Mouse (Mus musculus) stomach, embryonic 15.5 days (tissue): ENCODE data around the gene Gpr50. TPM values are rescaled to one million over a fixed set of nuclear protein-coding genes. Genes with fewer than 3 reads are reported as not detected.
A peak's percentile ranks its signal among the peaks of the same experiment; 100 is the strongest.

Experiments
- ATAC-seq: fragments of 200-750 bp; cut with Nextera tagmentation; 2 replicates; pipeline ENCODE4 v1.8.0; 2017; ENCODE audit warnings: low read depth, moderate number of reproducible peaks, moderate TSS enrichment; ENCODE audit not compliant: insufficient read depth, low FRiP score
- H3K27ac ChIP-seq: fragments of 300-500 bp; sonication (generic); 2 replicates; pipeline ENCODE4 v1.5.1; 2015; ENCODE audit warnings: mild to moderate bottlenecking, inconsistent platforms
- H3K27me3 ChIP-seq: fragments of 300-500 bp; sonication (generic); replicated peaks from 2 replicates; pipeline ENCODE4 v1.6.1; 2015; ENCODE audit warnings: inconsistent platforms
- H3K36me3 ChIP-seq: fragments of 300-500 bp; sonication (generic); 2 replicates; pipeline ENCODE4 v1.6.1; 2015; ENCODE audit warnings: inconsistent platforms
- H3K4me1 ChIP-seq: fragments of 300-500 bp; sonication (generic); 2 replicates; pipeline ENCODE4 v1.6.1; 2015; ENCODE audit warnings: inconsistent platforms
- H3K4me2 ChIP-seq: fragments of 300-500 bp; sonication (generic); 2 replicates; pipeline ENCODE4 v1.6.1; 2015; ENCODE audit warnings: mild to moderate bottlenecking, inconsistent platforms
- H3K4me3 ChIP-seq: fragments of 300-500 bp; sonication (generic); replicated peaks from 2 replicates; pipeline ENCODE4 v1.5.1; 2015; ENCODE audit warnings: inconsistent platforms
- H3K9ac ChIP-seq: fragments of 300-500 bp; sonication (generic); 2 replicates; pipeline ENCODE4 v1.6.1; 2015; ENCODE audit warnings: inconsistent platforms
- H3K9me3 ChIP-seq: fragments of 300-500 bp; sonication (generic); 2 replicates; pipeline ENCODE4 v1.6.1; 2016; ENCODE audit warnings: inconsistent platforms
- WGBS: fragments of 180-500 bp; shearing (Covaris S2); methylation state at CpG from one replicate; pipeline ENCODE4 v1.1.7; 2015; 5-methylcytosine and 5-hydroxymethylcytosine counted together
- polyA plus RNA-seq: library from polyadenylated mRNA; unstranded; fragments of >200 nt; fragmentation: Nextera tagmentation; extraction: Ambion mirVana; gene quantifications from 2 replicates; pipeline ENCODE4 v1.2.1, GENCODE M21; 2015

Gpr50 gene
- polyA plus RNA-seq, result 1.4 and 2.8 TPM in 2 replicates

- H3K9ac ChIP-seq, result no peak within 1 kb of the TSS
- H3K9me3 ChIP-seq, result no peaks in the 10 kb centered on the region
- no peaks in the 10 kb centered on the region for H3K36me3 ChIP-seq
- no peak within 1 kb of the TSS for H3K27ac ChIP-seq
- peaks cover 55% of the 10 kb centered on the region for H3K27me3 ChIP-seq
- H3K4me1 ChIP-seq, result no peaks in the 10 kb centered on the region
- peak within 1 kb of the TSS; percentile 45 for H3K4me3 ChIP-seq
- WGBS, result 16% methylated on average over 8 of the region's 9 CpGs
- ATAC-seq, result no peak
- H3K4me2 ChIP-seq, result peak within 1 kb of the TSS; percentile 71
Observed at GRCm38 (mm10) chrX:71663374-71663773, at the start of gene Gpr50. Gene Gpr50, plus strand, starts transcription at chrX:71663667.

GRCm38 (mm10) chrX:71622286-71622685, 41.2 kb upstream of the Gpr50 start:
- H3K4me2 ChIP-seq, result no peak overlapping the region
- no peak for ATAC-seq
- H3K4me3 ChIP-seq, result no peak overlapping the region
- H3K36me3 ChIP-seq, result no peaks in the 10 kb centered on the region
- H3K9ac ChIP-seq, result no peak overlapping the region
- WGBS, result 87% methylated on average over 1 of the region's 1 CpGs
- no peaks in the 10 kb centered on the region for H3K9me3 ChIP-seq
- H3K27me3 ChIP-seq, result no peaks in the 10 kb centered on the region
- H3K4me1 ChIP-seq, result no peaks in the 10 kb centered on the region
- H3K27ac ChIP-seq, result no peak overlapping the region

- H3K9ac ChIP-seq, result no peak overlapping the region
- H3K27ac ChIP-seq, result no peak overlapping the region
- ATAC-seq, result no peak
- 4% methylated on average over 1 of the region's 1 CpGs for WGBS
- H3K9me3 ChIP-seq, result no peaks in the 10 kb centered on the region
- H3K36me3 ChIP-seq, result no peaks in the 10 kb centered on the region
- no peak overlapping the region for H3K4me2 ChIP-seq
- H3K4me1 ChIP-seq, result no peaks in the 10 kb centered on the region
- H3K27me3 ChIP-seq, result no peaks in the 10 kb centered on the region
- H3K4me3 ChIP-seq, result no peak overlapping the region
Observed at GRCm38 (mm10) chrX:71623843-71624242, 39.6 kb upstream of the Gpr50 start.

GRCm38 (mm10) chrX:71628306-71628705, 35.2 kb upstream of the Gpr50 start:
- H3K27ac ChIP-seq, result no peak overlapping the region
- no peaks in the 10 kb centered on the region for H3K27me3 ChIP-seq
- no peaks in the 10 kb centered on the region for H3K9me3 ChIP-seq
- no peaks in the 10 kb centered on the region for H3K4me1 ChIP-seq
- ATAC-seq, result no peak
- H3K36me3 ChIP-seq, result no peaks in the 10 kb centered on the region
- WGBS, result 11% methylated on average over 4 of the region's 4 CpGs
- H3K4me2 ChIP-seq, result no peak overlapping the region
- H3K4me3 ChIP-seq, result no peak overlapping the region
- H3K9ac ChIP-seq, result no peak overlapping the region

GRCm38 (mm10) chrX:71630709-71631108, 32.8 kb upstream of the Gpr50 start:
- no peak overlapping the region for H3K27ac ChIP-seq
- no peaks in the 10 kb centered on the region for H3K9me3 ChIP-seq
- H3K36me3 ChIP-seq, result no peaks in the 10 kb centered on the region
- no peaks in the 10 kb centered on the region for H3K4me1 ChIP-seq
- no peak overlapping the region for H3K4me3 ChIP-seq
- ATAC-seq, result no peak
- WGBS, result 66% methylated on average over 4 of the region's 4 CpGs
- no peak overlapping the region for H3K9ac ChIP-seq
- H3K27me3 ChIP-seq, result no peaks in the 10 kb centered on the region
- H3K4me2 ChIP-seq, result no peak overlapping the region

- no peaks in the 10 kb centered on the region for H3K9me3 ChIP-seq
- no peaks in the 10 kb centered on the region for H3K36me3 ChIP-seq
- H3K4me2 ChIP-seq, result no peak overlapping the region
- 46% methylated on average over 1 of the region's 1 CpGs for WGBS
- no peaks in the 10 kb centered on the region for H3K27me3 ChIP-seq
- H3K4me3 ChIP-seq, result no peak overlapping the region
- no peak overlapping the region for H3K27ac ChIP-seq
- no peaks in the 10 kb centered on the region for H3K4me1 ChIP-seq
- no peak overlapping the region for H3K9ac ChIP-seq
- ATAC-seq, result no peak
Observed at GRCm38 (mm10) chrX:71631130-71631529, 32.3 kb upstream of the Gpr50 start.

- 4% methylated on average over 6 of the region's 6 CpGs for WGBS
- H3K27me3 ChIP-seq, result no peaks in the 10 kb centered on the region
Observed at GRCm38 (mm10) chrX:71647958-71648357, 15.5 kb upstream of the Gpr50 start.

GRCm38 (mm10) chrX:71648434-71648833, 15.0 kb upstream of the Gpr50 start:
- Histone ChIP-seq H3K4me2 (no peak overlapping the region), H3K4me3 (no peak overlapping the region), H3K36me3 (no peaks in the 10 kb centered on the region), H3K27ac (no peak overlapping the region), H3K9ac (no peak overlapping the region), H3K4me1 (no peaks in the 10 kb centered on the region), H3K27me3 (no peaks in the 10 kb centered on the region), H3K9me3 (no peaks in the 10 kb centered on the region)
- no peak for ATAC-seq
- 11% methylated on average over 1 of the region's 1 CpGs for WGBS

More at GRCm38 (mm10) chrX:71647958-71648357, 15.5 kb upstream of the Gpr50 start:
- H3K4me3 ChIP-seq, result no peak overlapping the region
- ATAC-seq, result no peak
- H3K9me3 ChIP-seq, result no peaks in the 10 kb centered on the region
- H3K4me2 ChIP-seq, result no peak overlapping the region
- H3K4me1 ChIP-seq, result no peaks in the 10 kb centered on the region
- no peak overlapping the region for H3K9ac ChIP-seq
- H3K36me3 ChIP-seq, result no peaks in the 10 kb centered on the region
- no peak overlapping the region for H3K27ac ChIP-seq

- 44% methylated on average over 6 of the region's 6 CpGs for WGBS
- Histone ChIP-seq H3K27me3 (no peaks in the 10 kb centered on the region), H3K36me3 (no peaks in the 10 kb centered on the region), H3K9ac (no peak overlapping the region), H3K4me3 (no peak overlapping the region), H3K27ac (no peak overlapping the region), H3K9me3 (no peaks in the 10 kb centered on the region), H3K4me2 (no peak overlapping the region), H3K4me1 (no peaks in the 10 kb centered on the region)
- ATAC-seq, result no peak
Observed at GRCm38 (mm10) chrX:71648848-71649454, 14.5 kb upstream of the Gpr50 start.

- Histone ChIP-seq H3K27me3 (no peaks in the 10 kb centered on the region), H3K4me3 (no peak overlapping the region), H3K9ac (no peak overlapping the region), H3K36me3 (no peaks in the 10 kb centered on the region), H3K4me1 (no peaks in the 10 kb centered on the region), H3K4me2 (no peak overlapping the region), H3K27ac (no peak overlapping the region), H3K9me3 (no peaks in the 10 kb centered on the region)
- no peak for ATAC-seq
- 47% methylated on average over 8 of the region's 8 CpGs for WGBS
Observed at GRCm38 (mm10) chrX:71649993-71650392, 13.5 kb upstream of the Gpr50 start.

- Histone ChIP-seq H3K36me3 (no peaks in the 10 kb centered on the region), H3K27me3 (peaks cover 47% of the 10 kb centered on the region), H3K9me3 (no peaks in the 10 kb centered on the region), H3K27ac (no peak overlapping the region), H3K4me2 (no peak overlapping the region), H3K4me1 (no peaks in the 10 kb centered on the region), H3K4me3 (no peak overlapping the region), H3K9ac (no peak overlapping the region)
- no peak for ATAC-seq
- 33% methylated on average over 14 of the region's 14 CpGs for WGBS
Observed at GRCm38 (mm10) chrX:71661794-71662193, 1.7 kb upstream of the Gpr50 start.

GRCm38 (mm10) chrX:71663871-71664687, 612 bp downstream of the Gpr50 start:
- Histone ChIP-seq H3K27me3 (peaks cover 55% of the 10 kb centered on the region), H3K4me1 (no peaks in the 10 kb centered on the region), H3K27ac (no peak overlapping the region), H3K4me2 (peak overlapping the region; percentile 71), H3K4me3 (peak overlapping the region; percentile 45), H3K9me3 (no peaks in the 10 kb centered on the region), H3K9ac (no peak overlapping the region), H3K36me3 (no peaks in the 10 kb centered on the region)
- WGBS, result 19% methylated on average over 73 of the region's 76 CpGs
- ATAC-seq, result no peak
